Mouse (Mus musculus): ENCODE data around the gene Srrt.

Srrt gene

GRCm38 (mm10) chr5:137268131-137268910 lies 39.2 kb downstream of the Srrt start:
- no peak for DNase-seq (ENCODE audit: extremely low read depth, low read depth, low spot score)

- DNase-seq (ENCODE audit: extremely low read depth, low read depth, low spot score): no peak
These were observed 42.7 kb downstream of the Srrt start for GRCm38 (mm10) chr5:137264787-137265186.

DNA sequence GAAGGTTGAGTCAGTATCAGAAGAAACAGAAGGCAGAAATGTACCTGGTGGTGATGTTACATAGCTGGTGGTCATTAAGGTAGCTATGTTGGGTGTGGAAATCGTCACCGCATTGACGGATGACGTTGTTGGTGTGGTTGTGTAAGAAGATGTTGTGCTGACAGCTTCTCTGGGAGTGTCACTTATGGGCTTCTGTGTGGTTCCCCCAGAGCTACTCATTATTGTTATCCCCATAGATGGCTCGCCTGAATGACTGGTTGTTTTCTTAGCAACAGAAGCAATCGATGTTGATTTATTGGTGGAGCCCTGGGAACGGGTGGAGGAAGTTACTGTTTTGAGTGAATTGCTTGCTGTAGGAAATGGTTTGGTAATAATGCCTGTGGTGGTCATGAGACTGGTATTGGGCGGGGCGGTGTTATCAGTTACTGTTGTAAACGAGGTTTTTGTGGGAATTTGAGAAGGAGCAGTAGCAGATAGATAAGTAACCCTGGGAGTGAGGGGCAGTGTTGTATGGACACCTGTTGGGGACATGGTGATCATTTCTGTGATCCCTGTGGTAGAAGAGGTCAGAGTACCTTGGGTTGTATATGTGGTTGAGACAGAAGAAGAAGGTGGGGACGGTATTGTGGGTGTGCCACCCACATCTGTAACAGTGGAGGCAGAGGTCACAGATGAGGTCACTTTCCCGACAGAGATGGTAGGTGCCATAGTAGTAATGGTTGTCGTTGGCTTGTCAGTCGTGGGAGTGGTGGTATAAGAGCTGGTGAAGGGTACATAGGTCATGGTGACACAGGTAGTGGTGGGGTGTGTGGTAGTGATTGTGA lies 43.4 kb downstream of the Srrt start:
- no peak for DNase-seq (ENCODE audit: extremely low read depth, low read depth, low spot score)
